Mouse (Mus musculus): ENCODE results near the gene Chrm3.

DNA sequence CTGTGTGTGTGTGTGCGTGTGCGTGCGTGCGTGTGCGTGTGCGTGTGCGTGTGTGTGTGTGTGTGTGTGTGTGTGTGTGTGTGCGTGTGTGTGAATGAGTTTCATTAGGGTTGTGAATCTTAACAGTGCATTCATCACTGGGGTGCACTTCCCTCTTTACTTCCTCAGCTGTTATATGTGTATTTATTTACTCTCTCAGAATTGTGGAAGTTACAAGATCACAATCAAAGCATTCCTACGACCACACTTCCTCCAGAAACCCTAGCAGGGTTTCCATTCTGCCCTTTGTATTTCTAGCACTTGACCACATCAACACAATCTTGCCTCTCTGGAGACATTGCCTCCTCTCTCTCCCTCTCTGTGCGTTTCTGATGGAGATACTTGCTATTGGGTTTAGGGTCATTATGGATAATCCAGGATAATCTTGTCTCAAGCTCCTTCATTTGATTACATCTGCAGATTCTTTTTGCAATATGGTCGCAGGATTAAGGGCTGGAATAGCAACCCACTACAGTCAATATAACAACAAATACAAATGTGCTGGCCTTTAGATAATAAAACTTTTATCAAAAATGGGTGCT lies 465.5 kb downstream of the Chrm3 start:
- no peak for TF ChIP-seq CTCF (IDR thresholded peaks at IDR 0.05; ENCODE audit: insufficient read depth, low read length)
- no peak for TF ChIP-seq POLR2A (IDR thresholded peaks at IDR 0.05; ENCODE audit: borderline replicate concordance, extremely low read depth, low read depth, low read length)

All from lung, adult 2 months (tissue).